Mouse (Mus musculus): ENCODE results near the gene Tango2.

Gene Tango2

GRCm38 (mm10) chr16:18347931-18348600 is at the start of gene Tango2, which contains the start of gene Arvcf:
TSS of gene Tango2 (minus strand) at chr16:18348103.
TSS of gene Arvcf (plus strand) at chr16:18348182.
- DNase-seq (ENCODE audit: low spot score in 2 of 2): peak; percentile 22 to 55

- DNase-seq (ENCODE audit: low spot score in 2 of 2): no peak
Measured at GRCm38 (mm10) chr16:18396791-18397621, 49.1 kb upstream of the Tango2 start.

- no peak for DNase-seq (ENCODE audit: low spot score in 2 of 2)
Measured at GRCm38 (mm10) chr16:18396201-18396600, 48.3 kb upstream of the Tango2 start.

GRCm38 (mm10) chr16:18395620-18396036 is 47.7 kb upstream of the Tango2 start:
- DNase-seq (ENCODE audit: low spot score in 2 of 2): no peak

DNA sequence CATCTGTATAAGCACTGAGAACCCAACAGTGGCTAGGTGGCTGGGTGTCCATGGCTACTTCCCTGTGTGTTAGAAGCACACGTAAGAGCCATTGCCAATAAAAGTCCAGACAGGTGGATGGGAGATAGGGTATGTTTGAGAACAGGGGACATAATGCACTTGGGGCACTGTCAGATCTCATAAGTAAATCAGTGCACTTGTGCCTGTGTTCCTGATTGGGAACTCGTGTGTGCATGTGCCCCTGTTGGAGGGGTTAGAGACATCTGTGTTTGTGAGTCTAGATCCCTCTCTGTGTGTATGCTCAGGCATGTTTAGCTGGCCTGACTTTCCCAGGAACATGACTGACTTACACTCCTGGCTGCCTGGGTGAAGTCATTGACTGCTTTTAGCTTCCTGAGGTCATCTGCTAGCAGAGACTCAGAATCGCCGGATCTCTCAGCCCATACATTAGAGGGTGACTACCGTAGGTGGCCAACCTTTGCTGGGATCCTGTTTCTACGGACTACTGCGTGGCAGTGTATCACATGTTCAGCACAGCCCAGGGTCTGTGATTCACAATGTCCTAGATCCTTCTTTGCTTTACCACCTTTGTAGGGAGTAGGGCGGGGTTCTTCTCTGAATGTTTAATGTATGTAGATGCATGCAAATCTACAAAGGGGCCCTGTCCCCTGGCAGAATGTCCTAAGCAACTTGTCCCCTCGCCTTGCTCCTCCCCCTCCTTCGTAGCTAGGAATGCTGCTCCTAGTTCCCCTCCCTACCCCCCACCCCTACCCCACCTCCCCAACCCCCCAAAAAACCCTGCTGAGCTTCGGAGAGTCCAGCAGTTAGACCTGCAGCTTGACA is 47.1 kb upstream of the Tango2 start:
- no peak for DNase-seq (ENCODE audit: low spot score in 2 of 2)

DNA sequence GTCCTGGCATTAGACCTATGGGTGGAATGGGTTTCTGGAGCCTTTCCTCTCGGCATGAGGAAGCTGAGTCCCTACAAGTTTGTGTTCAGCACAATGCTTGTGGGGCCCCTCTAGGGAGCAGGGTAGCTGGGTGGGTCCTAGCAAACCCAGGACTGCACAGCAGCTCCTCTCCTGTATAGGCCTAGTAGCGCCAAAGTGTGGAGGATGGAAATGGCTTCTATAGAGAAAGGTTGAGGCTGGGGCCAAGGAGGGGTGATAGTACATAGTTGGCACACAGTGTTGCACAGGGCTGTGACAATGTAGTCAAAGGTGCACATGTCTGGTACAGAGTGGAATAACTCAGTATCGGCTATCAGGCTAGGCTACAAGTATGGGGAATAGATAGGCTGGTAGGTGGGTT is 46.2 kb upstream of the Tango2 start:
- no peak for DNase-seq (ENCODE audit: low spot score in 2 of 2)

DNA sequence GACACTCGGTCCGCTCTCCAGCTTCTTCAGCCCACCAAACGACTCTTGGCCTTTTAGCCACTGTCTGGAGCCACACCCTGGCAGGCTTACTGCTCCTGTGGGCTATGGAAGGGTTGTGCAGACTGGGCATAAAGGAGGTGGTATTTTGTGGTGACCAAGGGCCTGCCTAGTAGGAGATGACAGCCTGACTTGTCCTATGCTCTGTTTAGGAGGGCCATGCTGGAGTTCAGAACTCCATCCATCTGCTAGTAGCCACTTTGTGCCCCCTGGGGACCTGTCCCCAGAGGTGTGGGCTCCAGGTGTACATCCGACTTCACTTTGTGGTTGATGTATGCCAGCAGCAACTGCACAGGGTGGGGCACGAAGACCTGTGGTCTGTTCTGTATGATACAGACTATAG is 45.7 kb upstream of the Tango2 start:
- DNase-seq (ENCODE audit: low spot score in 2 of 2): no peak

DNA sequence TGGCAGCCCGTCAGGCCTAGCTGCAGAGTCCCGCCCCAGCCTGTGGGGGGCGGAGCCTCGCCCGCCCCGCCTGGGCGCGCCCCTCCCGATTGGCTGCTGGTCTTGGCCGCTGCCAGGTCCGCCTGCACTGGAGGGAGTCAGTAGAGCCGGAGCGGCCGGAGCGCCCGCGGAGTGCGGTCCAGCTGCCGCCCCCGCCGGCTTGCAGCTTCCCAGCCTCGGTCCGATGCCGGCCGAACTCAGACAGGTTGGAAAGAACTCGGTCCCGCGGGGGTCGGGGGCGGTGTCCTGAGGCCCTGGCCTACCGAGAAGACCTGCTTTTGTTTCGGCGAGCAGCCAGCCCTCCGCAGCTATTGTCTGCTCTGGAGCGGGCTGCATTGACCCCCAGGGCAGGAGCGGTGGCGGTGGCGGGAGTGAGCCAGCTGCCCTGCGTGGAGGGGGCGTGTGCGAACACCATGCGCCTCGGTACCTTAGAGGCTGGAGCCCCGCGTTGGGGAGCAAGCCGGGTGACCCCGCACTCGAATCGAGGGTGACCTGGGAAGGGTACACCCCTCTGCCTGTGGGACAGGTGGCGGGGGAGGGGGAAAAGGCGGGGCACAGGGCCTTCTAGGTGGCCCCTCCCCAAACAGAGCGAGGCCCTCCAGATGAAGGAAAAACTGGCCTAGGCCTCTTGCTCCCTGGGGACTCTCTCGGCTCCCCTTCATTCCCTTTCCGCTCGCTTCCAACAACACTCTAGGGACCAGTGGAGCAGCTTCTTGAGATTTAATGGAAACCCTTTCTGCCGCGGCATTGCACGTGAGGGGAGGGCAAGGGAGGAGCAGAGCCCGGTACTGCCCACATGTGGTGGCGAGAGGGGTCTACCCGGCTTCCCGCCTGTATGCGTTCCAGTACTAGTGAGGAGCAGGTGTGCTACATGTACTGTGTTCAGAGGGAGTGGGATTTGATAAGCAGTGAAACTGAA is 44.8 kb upstream of the Tango2 start:
- DNase-seq (ENCODE audit: low spot score in 2 of 2): peak; percentile 61 to 73

- no peak for DNase-seq (ENCODE audit: low spot score in 2 of 2)
Measured at GRCm38 (mm10) chr16:18391728-18392127, 43.8 kb upstream of the Tango2 start.

DNA sequence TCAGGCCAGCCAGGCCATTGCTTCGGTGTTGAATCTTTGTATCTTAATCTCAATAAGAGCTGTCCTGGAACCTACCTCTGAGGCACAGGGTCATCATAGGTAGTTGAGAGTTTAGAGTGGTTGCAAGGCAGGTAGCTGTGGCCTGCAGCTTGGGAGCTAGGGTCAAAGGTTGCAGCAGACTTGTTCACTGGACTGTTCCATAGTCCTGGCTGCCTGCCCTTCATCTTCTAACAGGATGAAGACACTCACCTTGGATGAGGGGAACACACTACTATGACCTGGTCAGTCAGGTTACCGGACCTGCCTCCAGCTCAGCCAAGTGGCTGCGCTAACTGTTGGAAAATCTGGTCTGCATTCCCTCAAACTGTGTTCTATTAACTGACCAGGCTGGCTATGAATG is 43.2 kb upstream of the Tango2 start:
- no peak for DNase-seq (ENCODE audit: low spot score in 2 of 2)

- no peak for DNase-seq (ENCODE audit: low spot score in 2 of 2)
Measured at GRCm38 (mm10) chr16:18390399-18390798, 42.5 kb upstream of the Tango2 start.

DNA sequence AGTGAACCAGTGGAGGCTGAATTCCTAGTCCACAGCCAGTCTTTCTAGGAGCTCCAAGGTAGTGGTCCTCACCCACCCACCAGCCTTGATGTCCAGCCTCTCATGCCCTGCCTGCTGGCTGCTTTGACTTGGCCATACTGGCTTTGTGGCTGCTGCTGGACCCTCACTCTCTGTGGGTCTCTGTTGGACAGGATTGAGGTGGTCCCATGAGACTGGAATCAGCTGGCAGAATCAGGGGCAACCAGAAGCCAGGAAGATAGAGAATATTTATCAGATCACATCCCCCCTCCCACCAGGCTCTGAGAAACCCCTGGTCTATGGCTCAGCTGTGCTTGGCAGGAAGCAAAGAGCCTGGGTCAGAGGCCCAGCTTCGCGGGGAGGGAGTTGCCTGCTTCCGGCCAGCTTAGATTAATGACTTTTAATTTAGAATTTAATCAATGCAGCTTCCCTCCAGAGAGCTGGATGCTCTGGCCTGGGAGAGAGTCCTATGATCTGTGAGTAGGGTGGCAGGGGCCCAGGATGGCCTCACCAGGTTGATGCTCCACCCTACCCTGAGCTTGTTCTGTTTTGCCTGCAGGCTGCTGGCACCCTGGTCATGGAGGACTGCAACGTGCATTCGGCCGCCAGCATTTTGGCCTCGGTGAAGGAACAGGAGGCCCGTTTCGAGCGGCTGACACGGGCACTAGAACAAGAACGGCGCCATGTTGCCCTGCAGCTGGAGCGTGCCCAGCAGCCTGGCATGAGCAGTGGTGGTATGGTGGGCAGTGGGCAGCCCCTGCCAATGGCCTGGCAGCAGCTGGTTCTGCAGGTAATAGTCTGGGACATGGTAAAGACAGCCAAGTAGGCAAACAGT is 40.9 kb upstream of the Tango2 start:
- no peak for DNase-seq (ENCODE audit: low spot score in 2 of 2)

GRCm38 (mm10) chr16:18387704-18388582 is 40.0 kb upstream of the Tango2 start:
- no peak for DNase-seq (ENCODE audit: low spot score in 2 of 2)

GRCm38 (mm10) chr16:18386972-18387371 is 39.1 kb upstream of the Tango2 start:
- no peak for DNase-seq (ENCODE audit: low spot score in 2 of 2)

GRCm38 (mm10) chr16:18386451-18386850 is 38.5 kb upstream of the Tango2 start:
- no peak for DNase-seq (ENCODE audit: low spot score in 2 of 2)

DNA sequence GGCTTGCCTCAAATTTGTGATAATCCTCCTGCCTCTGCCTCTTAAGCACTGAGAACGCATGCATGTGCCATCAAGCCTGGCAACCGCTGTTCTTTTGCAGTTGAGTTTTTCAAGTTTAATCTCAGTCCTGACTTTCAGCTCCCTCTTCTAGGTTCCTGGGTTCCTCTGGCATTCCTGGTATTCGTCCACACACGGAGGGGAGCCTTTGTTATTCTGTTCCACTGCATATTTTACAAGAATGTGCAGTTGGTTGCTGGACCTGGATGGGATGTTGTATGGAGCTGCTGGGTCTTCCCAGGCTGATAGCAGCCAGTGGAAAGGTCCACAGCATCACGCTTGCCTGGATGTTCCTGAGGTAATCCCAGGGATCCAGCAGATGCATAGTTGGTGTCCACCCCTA is 37.5 kb upstream of the Tango2 start:
- no peak for DNase-seq (ENCODE audit: low spot score in 2 of 2)

GRCm38 (mm10) chr16:18384659-18385058 is 36.8 kb upstream of the Tango2 start:
- DNase-seq (ENCODE audit: low spot score in 2 of 2): no peak

DNA sequence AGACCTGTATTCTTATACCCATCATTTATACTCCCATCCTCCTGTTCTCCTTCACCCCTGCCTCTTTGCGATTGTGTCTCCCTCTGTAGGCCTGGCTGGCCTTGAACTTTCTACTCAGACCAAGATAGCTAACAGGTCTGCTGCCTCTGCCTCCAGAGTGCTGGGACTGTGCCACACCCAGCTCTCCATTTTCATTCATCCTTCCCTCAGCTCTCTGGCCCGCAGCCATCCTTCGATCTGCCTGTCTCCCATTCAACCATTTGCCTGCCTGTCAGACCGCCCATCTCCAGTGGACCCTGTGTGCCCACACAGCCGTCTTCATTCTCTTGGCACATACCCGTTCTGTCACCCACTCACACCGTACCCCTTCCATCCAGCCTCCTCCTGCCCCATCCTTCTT is 36.3 kb upstream of the Tango2 start:
- no peak for DNase-seq (ENCODE audit: low spot score in 2 of 2)

DNA sequence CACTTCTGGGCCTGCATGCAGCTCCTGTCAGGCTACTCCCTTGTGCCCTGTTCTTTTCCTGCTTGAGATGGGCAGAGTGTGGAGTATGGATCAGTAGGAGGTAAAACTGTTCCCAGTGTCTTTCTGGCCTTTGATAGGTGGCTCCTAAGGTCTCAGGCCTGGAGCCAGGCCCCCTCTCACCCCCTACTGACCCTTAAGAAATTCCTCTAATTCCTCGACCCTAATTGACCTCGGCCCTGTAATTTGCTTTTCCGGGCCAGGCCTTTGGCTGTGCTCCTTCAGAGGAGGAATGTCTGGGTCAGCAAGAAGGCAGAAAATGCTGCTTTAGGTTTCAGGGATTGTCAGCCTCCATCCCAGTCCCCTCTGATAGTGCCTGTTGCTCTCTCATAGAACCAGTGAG is 35.9 kb upstream of the Tango2 start:
- no peak for DNase-seq (ENCODE audit: low spot score in 2 of 2)
